Mouse (Mus musculus): ENCODE measurements at regions not wholly inside any gene's neighbourhood (a gene's known extent, or its start where the extent isn't known, plus 50 kb on each side); places are given as distances from the start of the nearest gene placed in this dataset.

DNA sequence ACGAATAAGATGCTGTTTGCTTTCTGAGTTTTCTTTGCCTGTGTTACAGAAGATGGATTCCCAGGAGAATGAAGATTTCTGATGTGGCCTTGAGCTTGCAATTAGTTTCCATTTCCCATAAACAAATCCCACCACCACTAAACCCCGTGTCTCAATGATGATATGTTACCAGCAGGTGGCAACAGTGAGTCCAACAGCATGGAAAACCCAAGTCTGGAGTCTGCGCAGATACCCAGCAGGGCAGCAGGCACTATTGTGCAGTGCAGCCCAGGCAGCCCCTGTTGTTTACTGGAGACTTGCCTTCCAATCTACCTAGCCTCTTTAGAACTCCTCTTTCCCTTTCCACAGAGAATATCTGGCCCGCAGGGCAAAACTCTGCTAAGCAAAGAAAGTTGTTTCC is 62.7 kb downstream of the Bmp2 start:
- DNase-seq (ENCODE audit: low spot score in 2 of 2): no peak

DNA sequence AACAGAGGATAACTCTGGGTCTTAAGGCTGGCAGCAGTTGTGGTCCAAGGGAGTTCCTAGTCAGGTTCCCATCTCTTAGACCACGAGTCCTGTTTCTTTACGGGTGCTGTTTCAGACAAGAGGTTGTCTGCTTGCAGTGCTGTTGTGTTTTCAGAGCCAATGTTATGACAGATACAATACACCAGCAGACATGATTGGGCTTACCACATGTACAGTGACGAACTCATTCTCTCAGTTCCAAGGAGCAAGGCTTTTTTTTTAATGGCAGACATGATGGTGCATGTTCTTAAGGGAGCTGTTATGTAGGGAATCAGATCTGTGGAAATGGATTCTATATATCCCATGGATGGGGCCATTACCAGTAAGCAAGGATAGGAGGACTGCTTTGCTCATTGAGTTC is 63.3 kb downstream of the Bmp2 start:
- DNase-seq (ENCODE audit: low spot score in 2 of 2): no peak

DNA sequence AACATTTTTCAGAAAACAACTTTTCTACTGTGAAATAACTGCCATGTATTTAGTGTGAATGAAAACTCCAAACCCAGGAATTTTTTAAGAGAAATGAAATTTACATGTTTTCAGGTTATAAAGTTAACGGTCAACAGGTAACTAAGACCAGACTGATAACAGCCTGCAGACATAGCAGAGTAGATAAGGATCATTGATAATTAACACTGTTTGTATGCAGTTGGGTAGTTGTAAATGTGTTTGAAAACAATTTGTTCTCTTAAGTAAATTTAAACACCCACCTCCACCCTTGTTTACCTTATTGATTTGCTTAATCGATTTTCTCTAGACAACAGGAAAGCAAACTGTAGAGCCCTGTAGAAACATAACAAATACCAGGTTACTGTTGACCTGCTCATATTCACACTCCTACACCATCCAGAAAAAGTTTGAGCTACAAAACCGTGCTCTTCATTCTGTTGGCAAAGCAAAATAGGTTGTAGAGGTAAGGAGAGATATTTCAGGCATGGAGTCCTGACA is 65.4 kb downstream of the Bmp2 start:
- DNase-seq (ENCODE audit: low spot score in 2 of 2): no peak

DNA sequence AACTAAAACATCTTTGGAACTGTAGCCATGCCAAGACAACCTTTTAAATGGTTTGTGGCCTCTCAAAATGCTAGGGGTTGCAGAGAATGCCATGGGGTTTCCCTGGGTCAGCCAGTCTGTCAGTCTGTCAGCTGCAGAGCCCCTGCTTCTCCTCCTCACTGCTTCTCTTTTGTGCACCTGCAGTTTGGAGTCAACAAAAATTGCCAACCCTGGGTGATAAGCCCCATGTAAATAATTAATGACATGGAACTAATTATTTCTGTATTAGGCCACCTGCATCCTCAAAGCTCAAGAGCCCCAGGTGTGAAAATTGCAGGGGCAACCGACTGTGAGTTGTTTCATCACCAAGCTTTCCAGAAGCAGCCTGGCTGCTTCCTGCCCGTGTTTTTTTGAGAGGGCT is 70.6 kb downstream of the Bmp2 start:
- no peak for DNase-seq (ENCODE audit: low spot score in 2 of 2)

DNA sequence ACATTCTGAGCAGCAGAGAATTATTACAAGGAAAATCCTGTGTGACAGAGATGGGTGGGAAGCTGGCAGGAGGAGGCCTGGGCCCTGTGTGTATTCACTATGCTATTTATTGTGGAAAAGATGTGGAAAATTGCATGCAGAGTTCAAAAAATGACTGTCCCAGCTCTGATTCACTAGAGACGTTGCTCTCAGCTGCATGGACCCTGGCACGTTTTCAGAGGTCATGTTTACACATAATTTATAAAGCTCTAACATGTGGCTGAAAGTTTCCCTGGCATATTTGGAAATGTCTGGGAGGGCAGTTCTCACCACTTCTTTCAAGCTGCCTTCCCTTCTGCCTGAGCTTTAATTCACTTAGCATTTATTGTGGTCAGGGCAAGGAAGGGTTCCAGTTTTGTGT is 73.6 kb downstream of the Bmp2 start:
- DNase-seq (ENCODE audit: low spot score in 2 of 2): no peak

DNA sequence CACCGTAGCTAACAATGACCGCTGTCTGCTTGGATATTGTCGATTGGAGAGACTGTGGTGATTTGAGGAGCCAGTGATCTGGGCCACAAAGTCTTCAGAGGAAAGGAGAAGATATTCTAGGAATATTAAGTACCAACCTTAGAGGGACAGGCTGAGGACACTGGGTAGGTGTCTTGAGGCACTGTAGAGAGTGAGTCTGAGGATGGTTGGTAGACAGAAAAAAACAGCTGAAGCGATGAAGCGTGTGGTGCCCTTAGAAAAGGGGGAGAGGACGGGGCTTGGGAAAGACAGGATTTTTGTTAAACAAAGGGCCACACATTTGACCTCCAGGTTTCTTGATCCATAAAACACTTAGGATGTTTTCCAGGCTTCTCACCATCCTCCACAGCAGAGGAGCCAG is 76.9 kb downstream of the Bmp2 start:
- DNase-seq (ENCODE audit: low spot score in 2 of 2): no peak

DNA sequence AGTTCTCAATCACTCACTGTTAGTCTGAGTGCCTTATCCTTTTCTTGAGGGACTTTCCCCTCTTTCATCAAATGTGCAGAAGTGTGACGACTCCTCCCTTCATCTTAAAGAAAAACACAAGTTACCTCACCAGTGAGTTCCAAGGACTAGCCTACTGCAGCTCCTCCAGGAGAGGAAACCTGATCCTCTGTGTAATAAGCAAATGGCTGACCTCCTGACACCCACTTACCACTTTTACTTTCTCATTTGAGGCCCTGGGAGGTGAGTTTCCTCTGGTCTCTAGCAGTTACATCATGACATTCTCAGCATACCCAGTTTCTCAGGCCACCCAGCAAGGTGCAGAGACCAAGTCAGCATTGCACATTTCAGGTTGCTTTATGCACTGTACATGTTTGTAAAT is 83.5 kb downstream of the Bmp2 start:
- no peak for DNase-seq (ENCODE audit: low spot score in 2 of 2)

DNA sequence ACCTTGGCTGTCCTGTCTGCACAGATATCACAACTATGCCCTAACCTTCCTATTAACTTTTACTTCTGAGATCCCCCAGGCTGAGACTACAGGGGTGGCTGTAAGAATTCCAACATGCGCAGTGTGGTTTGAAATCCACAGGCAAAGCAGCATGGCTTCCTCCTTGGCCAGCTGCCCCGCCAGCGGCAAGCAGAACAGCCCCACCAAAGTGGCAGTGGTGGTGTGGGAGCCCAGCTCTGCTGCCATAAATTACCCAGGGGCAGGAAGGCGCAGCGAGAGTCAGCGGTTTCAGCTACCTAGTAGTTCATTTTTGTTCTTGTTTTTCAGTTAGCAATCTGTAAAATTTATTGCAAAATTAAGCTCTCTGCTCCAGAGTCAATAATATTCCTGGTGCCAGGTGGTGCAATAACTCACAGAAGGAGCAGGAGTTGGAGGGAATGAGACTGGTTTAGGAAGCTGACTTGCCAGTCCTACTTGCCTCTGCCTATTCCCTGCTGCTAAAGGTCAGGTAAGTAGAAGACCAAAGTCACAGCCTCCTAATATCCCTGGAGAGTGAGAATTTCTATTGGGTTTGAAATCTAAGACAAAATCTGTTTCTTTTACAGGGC is 98.0 kb downstream of the Bmp2 start:
- no peak for DNase-seq (ENCODE audit: low spot score in 2 of 2)

DNA sequence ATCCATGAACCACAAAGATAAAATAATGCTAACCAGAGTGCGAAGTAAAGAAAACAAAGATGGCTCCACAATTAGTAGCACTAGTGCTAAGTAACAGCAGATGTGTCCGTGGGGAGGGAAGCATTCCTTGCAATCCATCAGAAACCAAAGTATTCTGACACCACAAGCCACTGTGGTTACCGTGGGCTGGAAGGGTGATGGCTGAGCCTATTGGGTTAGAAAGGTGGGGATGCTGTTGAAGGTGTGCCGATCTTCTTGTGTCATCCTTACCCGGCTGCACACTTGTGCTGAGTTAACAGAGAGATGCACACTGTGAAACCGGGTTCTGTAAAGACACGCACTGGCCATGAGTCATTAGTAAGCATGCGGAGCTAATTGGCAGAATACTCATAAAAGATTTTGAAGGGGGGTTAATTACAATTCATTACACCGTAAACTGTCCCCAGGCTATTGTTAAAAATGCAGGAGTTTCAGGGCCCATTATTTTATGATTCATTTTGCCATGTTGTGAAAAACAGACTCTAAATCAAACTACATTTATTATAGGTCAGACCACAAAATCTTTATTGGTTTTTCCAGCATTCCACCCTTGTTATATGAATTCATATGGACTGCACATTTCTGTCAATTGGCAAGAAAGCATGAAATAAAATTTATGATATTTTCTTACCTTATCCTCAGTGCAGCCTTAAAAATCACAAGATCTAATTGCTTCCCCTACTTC is 114.5 kb downstream of the Bmp2 start:
- no peak for DNase-seq (ENCODE audit: low spot score in 2 of 2)

DNA sequence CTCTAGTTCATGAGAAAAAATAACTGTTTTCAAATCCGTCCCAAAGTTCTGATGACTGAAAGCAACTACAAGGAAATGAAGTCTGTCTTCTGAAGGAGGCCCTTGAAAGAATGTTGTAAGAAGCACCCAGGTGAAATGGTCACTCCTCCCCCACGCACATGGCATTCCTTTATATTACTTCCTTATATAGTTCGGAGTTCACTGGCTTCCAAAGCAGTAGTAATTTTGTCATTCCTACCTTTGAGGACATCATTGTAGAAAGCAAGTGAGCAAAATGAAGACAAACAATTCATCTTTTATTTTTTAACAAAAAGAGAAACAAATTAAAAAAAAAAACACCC is 115.1 kb downstream of the Bmp2 start:
- no peak for DNase-seq (ENCODE audit: low spot score in 2 of 2)

DNA sequence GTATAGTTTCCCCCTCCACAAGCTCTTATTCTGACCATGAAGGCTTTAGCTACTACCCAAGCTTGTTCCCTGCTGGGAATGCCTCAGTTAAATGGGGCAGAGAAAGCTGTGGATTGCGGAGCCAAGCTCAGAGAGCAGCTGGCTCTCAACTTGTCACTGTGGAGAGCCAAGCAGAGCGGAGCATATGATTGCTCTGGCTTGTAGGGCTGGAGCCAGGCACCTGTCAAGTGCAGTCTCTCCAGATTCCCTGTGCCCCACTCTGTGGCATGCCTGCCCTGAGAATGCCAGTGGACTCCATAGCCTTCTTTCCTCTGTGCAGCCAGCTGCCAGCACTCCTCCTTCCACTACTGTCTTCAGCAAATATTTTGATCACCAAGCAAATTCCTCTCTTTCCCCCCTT is 117.9 kb downstream of the Bmp2 start:
- DNase-seq (ENCODE audit: low spot score in 2 of 2): peak in 1 of 2 experiments; percentile 22

DNA sequence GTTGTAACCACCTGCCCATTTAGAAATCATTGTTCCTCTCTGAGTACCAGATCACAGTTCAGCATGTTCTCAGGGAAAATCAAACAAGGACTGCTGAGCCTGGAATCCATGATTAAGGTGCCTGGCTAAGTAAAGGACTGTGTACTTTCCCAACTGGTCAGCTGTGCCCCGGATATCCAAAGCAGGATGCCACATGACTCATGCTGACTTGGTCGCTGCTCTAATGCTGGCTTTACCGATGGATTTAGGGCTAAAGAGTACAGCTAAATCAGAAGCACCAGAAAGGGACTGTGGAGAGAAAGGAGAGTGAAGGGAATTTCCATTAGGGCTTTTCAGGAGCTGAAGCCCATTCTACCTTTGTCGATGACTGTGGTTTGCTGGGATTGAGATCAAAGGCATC is 119.6 kb downstream of the Bmp2 start:
- no peak for DNase-seq (ENCODE audit: low spot score in 2 of 2)

DNA sequence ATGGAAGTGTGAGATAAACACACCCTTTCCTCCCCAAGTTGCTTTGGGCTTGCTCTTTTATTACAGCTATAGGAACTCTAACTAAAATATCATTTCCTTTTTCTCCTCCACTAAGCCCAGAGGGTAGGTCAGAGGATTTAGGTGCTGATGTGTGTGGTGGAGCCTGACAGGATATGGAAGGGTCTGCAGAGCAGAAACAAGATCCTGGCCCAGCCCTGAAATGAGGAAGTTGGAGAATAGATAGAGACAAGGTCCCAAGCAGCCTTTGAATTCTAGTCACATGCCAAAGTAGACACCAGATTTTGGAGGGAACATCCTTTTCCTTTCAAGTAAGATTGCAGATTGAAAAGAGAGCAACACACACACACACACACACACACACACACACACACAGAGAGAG is 132.4 kb downstream of the Bmp2 start:
- DNase-seq (ENCODE audit: low spot score in 2 of 2): no peak

DNA sequence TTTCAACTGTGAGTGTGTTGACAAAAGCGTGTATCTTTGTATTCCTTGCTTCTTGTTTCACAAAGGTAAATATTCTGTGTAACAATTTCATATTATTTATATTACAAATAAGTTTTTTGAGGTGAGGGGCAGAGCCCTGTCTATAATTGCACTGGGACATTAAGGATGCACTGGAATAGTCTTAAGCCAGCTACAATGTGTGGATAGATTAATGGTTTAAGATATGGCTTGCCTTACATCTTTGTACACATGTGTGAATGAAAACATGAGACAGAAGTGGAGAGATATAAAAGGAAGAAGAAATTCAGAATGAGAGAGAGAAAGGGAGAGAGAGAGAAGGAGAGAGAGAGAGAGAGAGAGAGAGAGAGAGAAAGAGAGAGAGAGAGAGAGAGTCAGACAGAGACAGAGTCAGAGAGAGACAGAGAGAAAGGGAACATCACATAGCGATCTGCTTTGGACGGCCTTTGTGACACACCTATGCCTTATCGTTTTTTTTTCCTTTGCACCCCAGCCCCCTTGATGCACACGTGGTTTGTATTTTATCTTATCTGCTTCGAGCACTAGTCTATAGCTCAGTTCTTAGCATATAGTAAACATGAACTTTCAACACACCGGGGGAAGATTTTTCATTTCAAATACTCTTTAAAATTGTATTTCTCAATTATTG is 136.3 kb downstream of the Bmp2 start:
- no peak for DNase-seq (ENCODE audit: low spot score in 2 of 2)

DNA sequence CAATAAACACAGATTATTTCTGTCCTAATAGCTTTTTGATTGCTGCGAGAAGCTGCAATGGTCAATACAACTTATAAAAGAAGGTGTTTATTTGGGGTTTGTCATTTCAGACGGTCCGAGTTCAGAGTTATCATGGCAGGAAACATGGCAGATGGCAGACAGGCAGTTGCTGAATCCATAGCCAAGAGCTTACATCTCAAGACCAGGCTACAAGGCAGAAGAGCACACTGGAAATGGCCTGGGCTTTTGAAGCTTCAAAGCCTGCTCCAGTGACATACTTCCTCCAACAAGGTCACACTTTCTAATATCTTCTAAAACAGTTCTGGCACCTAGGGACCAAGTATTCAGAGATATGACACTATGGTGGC is 136.8 kb downstream of the Bmp2 start:
- DNase-seq (ENCODE audit: low spot score in 2 of 2): no peak

DNA sequence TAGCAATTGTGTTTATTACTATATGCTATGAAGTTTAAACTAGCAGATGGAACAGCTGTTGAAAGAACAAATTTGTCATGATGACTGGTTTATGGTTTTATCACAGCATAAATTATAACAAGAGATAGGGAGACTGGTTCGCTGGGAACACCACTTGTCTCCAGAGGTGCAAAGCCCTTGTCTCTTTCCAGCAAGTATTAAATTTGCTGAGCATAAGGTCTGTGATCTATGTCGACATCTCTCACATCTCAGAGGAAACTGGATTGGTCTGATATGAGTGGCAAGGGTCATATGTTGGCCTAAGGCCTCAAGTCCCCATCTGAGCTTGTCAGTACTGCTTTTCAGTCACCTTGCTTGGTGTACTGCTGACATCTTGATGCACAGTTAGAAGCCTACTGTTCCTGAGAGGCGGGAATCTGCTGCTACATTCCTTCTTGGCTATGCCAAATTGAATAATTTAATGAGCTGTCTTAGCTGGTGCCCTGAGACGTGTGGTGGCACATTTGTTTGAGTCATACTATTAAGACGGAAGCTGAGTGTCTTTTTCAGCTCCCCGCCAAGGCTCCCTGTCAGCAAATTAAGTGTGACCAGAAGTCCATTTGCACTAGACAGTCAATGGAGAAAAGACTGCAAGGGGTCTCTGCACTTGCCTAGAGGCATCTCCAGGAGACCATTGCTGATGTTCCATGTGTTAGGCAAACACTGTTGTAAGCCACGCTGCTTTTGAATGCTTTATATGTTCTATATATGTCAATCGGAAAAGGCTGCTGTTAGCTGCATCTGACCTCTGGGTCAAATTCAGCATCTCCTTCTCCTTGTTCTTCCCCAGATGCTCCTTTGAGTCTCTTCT is 157.0 kb downstream of the Bmp2 start:
- DNase-seq (ENCODE audit: low spot score in 2 of 2): no peak

DNA sequence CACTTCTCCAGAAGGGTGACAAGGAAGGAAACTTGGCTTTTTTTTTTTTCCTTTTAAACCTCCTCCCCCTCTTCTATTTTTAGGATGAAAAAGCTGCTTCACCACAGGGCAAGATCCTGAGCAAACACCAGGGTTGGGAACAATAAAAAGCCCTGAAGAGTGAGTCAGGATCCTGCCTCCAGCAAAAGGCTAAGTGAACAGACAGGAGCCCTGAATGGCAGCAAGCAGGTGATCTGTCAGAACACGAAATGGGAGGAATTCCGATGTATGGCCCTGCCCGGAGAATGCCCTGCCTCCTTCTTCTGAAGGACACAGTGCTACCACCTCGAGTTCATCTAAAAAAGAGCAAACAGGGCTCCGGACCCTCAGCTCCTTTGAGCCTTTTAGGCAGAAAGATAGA is 164.3 kb downstream of the Bmp2 start:
- DNase-seq (ENCODE audit: low spot score in 2 of 2): no peak

DNA sequence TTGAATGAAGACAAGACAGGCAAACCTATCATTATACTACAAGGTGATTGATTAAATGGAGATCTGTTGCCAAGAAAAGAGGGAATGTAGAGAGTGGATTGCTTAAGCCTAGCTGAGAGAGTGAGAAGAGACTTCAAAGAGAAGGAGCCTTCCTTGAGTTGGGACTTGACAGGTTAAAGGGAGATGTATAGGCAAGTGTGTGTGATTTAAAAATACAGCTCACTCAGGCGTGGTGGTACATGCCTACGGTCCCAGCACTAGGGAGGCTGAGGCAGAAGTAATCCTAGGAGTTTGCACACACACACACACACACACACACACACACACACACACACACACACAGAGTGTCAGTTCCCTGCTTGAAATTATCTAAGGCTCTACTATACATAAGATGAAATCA is 165.1 kb downstream of the Bmp2 start:
- DNase-seq (ENCODE audit: low spot score in 2 of 2): no peak

DNA sequence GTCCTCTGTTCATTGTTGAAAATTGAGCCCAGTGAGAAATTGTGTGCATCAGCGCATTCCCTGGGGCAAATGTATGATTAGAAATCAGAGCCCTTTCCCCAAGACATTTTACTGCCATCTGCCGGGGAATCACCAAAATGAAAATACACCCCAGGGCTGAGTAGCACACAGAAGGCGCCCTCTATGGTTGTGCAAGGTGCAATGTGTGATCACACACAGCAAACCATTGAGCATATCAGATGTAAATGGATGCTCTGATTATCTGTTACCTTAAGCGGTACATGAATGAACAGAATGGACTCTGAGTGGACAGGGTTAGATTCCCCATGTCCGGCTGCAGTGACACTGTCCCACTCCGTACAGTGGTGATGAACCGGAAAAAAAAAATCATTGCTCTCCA is 172.4 kb downstream of the Bmp2 start:
- no peak for DNase-seq (ENCODE audit: low spot score in 2 of 2)

DNA sequence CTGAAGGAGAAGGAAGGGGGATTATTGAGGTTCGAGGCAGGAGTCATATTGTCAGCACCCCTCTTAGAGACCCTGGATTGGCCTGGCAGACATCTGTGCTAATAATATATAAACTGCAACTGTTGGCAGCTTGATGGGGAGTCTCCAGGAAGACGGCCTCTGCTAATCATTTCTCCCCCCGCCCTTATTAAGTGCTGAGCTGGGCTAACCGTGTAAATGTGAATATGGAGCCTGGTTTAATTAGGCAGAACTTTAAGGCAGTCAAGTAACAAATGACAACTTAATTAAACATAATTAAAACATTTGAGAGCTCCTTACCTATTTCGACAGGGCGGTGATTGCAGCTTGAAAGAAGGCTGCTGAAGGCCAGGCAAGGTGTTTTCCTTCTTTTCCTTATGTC is 172.8 kb downstream of the Bmp2 start:
- no peak for DNase-seq (ENCODE audit: low spot score in 2 of 2)

DNA sequence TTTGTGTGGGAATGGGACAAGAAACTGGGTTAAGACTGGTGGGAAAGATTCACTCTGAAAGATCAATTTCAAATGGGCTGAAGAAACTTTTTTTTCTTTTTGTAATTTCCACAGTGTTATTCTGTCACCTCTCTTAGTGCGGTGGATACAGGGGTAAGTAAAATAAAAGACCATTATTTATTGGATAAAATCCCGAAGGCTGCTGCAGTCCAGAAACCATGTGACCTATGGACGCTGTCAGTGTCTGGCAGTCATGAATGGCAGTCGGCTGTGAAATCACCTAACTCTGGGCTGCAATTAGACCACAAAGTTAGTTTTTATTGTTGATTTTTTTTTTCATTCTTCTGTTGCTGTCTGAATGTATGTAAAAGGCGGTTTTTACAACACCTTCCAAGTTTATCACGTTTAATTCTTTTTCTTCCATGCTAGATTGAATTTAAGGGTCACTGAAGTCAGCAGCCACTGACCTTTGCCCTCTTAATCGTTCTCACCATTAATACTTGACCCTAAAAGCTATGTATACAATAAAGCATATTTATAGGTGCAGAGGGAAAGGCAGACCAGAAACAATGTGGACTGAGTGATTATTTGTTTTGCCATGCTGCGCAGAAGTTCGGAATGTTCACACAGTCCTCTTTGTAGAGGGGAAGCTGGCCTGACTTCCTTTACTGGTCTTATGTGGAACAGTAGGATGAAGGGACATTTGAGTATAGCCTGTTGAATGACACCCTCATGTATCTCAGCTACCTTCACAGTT is 182.7 kb downstream of the Bmp2 start:
- DNase-seq (ENCODE audit: low spot score in 2 of 2): no peak
